Mouse (Mus musculus) bone marrow, adult 2 months (tissue): ENCODE results near the gene Gemin6. TPM values are rescaled to one million over a fixed set of nuclear protein-coding genes. Genes with fewer than 3 reads are reported as not detected.
"Not testable (repeated sequence)": the region's sequence is repeated elsewhere in the genome, so short reads cannot be mapped to it uniquely, and the experiment has no call there.

ENCODE experiments used
- H3K27ac ChIP-seq: fragments of 200-500 bp; 2 replicates; pipeline ENCODE4 v1.5.1; 2012; ENCODE audit warnings: low read depth, mild to moderate bottlenecking, control low read depth, inconsistent platforms, low read length; ENCODE audit not compliant: control insufficient read depth, poor library complexity, insufficient read depth
- H3K4me1 ChIP-seq: fragments of 200-500 bp; 2 replicates; pipeline ENCODE4 v1.6.1; 2011; ENCODE audit warnings: low read length; ENCODE audit not compliant: control insufficient read depth, insufficient read depth
- H3K4me3 ChIP-seq: fragments of 200-500 bp; replicated peaks from 2 replicates; pipeline ENCODE3; 2011; ENCODE audit warnings: mild to moderate bottlenecking, low read depth, low read length, control low read depth; ENCODE audit not compliant: control insufficient read depth
- CTCF ChIP-seq: fragments of 200-500 bp; IDR thresholded peaks from 2 replicates; pipeline ENCODE4 v1.5.1; 2011; ENCODE audit warnings: low read length, control low read depth; ENCODE audit not compliant: control insufficient read depth, insufficient read depth
- POLR2A ChIP-seq: fragments of 200-500 bp; IDR thresholded peaks from 2 replicates; pipeline ENCODE4 v1.6.1; 2011; ENCODE audit warnings: low read depth, mild to moderate bottlenecking, control low read depth, low read length, borderline replicate concordance; ENCODE audit not compliant: control insufficient read depth
- WGBS: fragments of 180-500 bp; shearing (Covaris S2); methylation state at CpG from one replicate; pipeline ENCODE4 v1.1.7; 2018; 5-methylcytosine and 5-hydroxymethylcytosine counted together
- polyA plus RNA-seq: library from polyadenylated mRNA; stranded (reverse); fragments of >200 nt; gene quantifications from 2 replicates; pipeline ENCODE4 v1.2.4, GENCODE M21; 2011; ENCODE audit warnings: low replicate concordance; ENCODE audit not compliant: missing spikeins, insufficient read depth, insufficient read length

The Gemin6 gene
- polyA plus RNA-seq, 1 experiment: 10.4 TPM

- no peak overlapping the region for H3K4me3 ChIP-seq
- H3K27ac ChIP-seq: no peak overlapping the region
- H3K4me1 ChIP-seq: peaks cover 2% of the 10 kb centered on the region; the same call in 1 of the 2 replicates
- no peak for TF ChIP-seq CTCF
- TF ChIP-seq POLR2A: no peak
- 87% methylated on average over 13 of the region's 13 CpGs for WGBS
Observed at GRCm38 (mm10) chr17:80243116-80243515, 18.9 kb downstream of the Gemin6 start.

- TF ChIP-seq CTCF (no peak), POLR2A (no peak)
- Histone ChIP-seq H3K4me1 (no peaks in the 10 kb centered on the region; the same call in 1 of the 2 replicates), H3K4me3 (no peak overlapping the region), H3K27ac (peak overlapping the region; percentile 22)
- WGBS: 62% methylated on average over 13 of the region's 13 CpGs
Observed at GRCm38 (mm10) chr17:80252757-80253525, 28.7 kb downstream of the Gemin6 start.

DNA sequence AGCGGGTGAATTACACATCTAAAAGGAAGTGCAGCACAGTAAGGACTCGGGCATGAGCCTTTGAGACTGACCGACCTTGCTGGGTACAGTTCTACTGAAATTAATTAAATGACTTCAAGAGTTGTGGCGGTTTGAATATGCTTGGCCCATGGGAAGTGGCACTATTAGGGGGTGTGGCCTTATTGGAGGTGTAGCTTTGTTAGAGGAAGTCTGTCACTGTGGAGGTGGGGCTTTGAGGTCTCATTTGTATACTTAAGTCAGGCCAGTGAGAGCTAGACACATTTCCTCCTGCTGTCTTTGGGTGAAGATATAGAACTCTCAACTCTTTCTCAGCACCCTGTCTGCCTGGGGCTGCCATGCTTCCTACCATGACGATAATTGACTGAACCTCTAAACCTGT is 30.2 kb downstream of the Gemin6 start:
- Histone ChIP-seq H3K4me3 (no peak overlapping the region), H3K4me1 (no peaks in the 10 kb centered on the region; the same call in 1 of the 2 replicates), H3K27ac (no peak overlapping the region)
- TF ChIP-seq CTCF (no peak), POLR2A (no peak)
- WGBS: 88% methylated on average over 5 of the region's 5 CpGs

DNA sequence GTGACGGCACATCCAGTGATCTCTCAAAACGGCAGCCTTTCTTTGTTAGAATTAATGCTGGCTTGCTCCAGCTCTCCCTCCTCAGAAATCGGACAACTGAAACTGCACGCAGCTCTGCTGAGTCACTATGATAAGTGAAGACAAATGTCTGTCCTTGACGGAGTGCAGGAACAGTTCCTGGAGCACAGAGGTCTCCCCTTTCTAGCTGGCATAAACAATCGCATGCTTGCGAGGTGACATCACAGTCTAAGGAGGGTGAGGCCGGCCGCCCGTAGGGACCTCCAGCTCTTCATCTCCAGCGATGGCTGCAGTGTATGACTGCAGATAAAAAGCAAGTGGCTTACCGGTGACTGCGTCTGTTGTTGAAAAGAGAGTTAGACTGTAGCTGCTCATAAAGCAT is 31.0 kb downstream of the Gemin6 start:
- TF ChIP-seq POLR2A (no peak), CTCF (no peak)
- H3K27ac ChIP-seq: no peak overlapping the region
- H3K4me1 ChIP-seq: no peaks in the 10 kb centered on the region; the same call in 1 of the 2 replicates
- no peak overlapping the region for H3K4me3 ChIP-seq
- WGBS: 83% methylated on average over 13 of the region's 13 CpGs

- TF ChIP-seq CTCF: no peak
- no peak for TF ChIP-seq POLR2A
- no peak overlapping the region for H3K27ac ChIP-seq
- H3K4me3 ChIP-seq: no peak overlapping the region
- WGBS: 84% methylated on average over 4 of the region's 4 CpGs
- no peaks in the 10 kb centered on the region for H3K4me1 ChIP-seq
Observed at GRCm38 (mm10) chr17:80267065-80267464, 42.8 kb downstream of the Gemin6 start.

DNA sequence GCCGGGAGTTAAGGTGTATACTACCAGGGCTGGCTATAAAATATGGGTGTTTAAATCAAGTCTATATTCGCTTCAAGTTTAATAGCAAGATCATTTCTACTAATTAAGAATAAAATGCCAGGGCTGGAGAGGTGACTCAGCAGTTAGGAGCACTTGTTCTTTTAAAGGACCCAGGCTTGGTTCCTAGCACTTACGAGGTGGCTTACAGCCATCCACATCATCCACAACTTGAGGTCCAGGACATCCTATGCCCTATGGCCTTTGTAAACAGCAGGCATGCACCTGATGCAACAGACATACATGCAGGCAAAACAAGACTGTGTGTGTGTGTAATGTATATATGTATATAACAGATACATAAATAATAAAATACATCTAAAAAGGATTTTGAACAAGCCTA is 43.9 kb downstream of the Gemin6 start:
- Histone ChIP-seq H3K4me1 (no peaks in the 10 kb centered on the region), H3K27ac (no peak overlapping the region), H3K4me3 (no peak overlapping the region)
- 88% methylated on average over 3 of the region's 3 CpGs for WGBS
- TF ChIP-seq POLR2A (no peak), CTCF (no peak)

GRCm38 (mm10) chr17:80270622-80271021 is 46.4 kb downstream of the Gemin6 start:
- WGBS: 93% methylated on average over 7 of the region's 7 CpGs
- H3K4me1 ChIP-seq, H3K4me3 ChIP-seq, H3K27ac ChIP-seq: not testable (repeated sequence)

Other genes starting within 250 kb of the Gemin6 start
- gene Hnrnpll, start 162.1 kb upstream of the Gemin6 start, polyA plus RNA-seq: 21.7 and 21.8 TPM in 2 replicates
- 0.56 and 5.2 TPM in 2 replicates for gene Galm, start 97.0 kb upstream of the Gemin6 start, polyA plus RNA-seq
- 166 and 167 TPM in 2 replicates for gene Srsf7, start 17.1 kb upstream of the Gemin6 start, polyA plus RNA-seq
- gene Ttc39d, start 17.0 kb upstream of the Gemin6 start, polyA plus RNA-seq: not detected in 2 replicates
- 5.6 and 6.4 TPM in 2 replicates for gene Morn2, start 65.8 kb downstream of the Gemin6 start, polyA plus RNA-seq
- 6.5 and 12.3 TPM in 2 replicates for gene Dhx57, start 66.0 kb downstream of the Gemin6 start, polyA plus RNA-seq
- not detected in 2 replicates for gene Arhgef33, start 83.0 kb downstream of the Gemin6 start, polyA plus RNA-seq
- not detected in 2 replicates for gene Gm10190, start 149.1 kb downstream of the Gemin6 start, polyA plus RNA-seq